Mouse (Mus musculus) cerebral cortex, adult 2 months (tissue): ENCODE results near the gene Hydin.

Experiments used
- WGBS: fragments of 180-500 bp; shearing (Covaris S2); methylation state at CpG from one replicate; pipeline ENCODE4 v1.1.7; 2018; 5-methylcytosine and 5-hydroxymethylcytosine counted together

Hydin gene

DNA sequence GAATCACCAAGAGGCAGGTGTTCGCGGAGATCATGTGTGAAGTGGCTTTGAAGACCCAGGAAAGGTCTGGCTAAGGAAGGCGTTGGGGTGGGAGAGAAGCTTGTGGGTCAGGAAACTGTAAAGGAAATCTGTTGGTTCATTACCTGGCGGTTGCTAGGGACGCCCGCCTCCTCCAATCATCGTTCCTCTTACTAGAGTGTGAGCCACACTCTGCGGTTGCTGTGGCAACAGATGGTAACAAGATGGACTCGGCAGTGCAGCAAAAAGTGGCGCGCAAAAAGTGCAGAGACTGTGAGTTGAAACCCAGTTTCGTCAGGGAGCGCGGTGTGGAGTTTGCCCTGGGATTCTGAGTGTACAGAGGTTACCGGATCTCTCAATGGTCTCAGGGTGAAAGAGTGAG lies at the start of gene Hydin:
Gene Hydin (plus strand): TSS at position 237 of the 400 bp plus-strand sequence.
- WGBS = 2% methylated on average over 15 of the region's 15 CpGs

DNA sequence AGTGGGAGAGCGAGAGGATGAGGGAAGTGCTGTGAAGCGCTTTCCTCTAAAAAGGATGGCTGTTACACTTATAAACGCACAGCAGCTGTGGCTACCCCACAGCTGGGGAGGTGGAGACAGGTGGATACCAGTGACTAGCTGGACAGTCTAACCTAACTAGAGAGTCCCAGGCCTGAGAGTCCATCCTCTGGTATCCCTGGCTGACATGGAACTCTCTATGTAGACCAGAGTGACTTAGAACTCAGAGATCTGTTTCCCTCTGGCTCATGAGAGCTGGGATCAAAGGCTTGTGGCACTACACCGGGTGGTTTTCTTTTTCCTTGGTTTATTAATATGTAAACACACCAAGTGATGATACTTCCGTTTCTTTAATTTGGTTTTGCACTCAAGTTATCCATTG lies 49.6 kb upstream of the Hydin start:
- WGBS = 23% methylated on average over 5 of the region's 5 CpGs

DNA sequence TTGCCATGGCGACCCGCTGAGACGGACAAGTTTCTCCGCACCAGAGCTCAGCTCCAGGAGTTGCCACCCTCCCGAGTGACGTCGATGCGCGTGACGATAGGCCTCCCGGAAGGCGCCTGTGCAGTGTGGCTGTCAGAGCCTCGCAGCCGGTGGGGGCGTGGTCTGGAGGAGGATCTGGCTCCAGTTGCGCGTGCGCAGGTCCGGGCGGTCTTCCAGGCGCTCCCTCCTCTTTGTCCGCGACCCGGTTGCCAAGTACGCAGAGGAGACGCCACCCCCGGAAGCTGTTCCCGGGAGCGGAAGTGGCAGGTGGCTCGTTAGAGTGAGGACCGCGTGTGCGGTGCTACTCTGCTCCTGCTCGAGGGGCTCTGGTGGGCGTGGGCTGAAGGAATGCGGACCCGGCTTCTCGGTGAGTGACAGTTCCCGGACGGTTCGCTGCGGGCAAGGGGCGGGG lies 49.1 kb upstream of the Hydin start:
- under 1% methylated on average over 43 of the region's 43 CpGs for WGBS

GRCm38 (mm10) chr8:110218511-110218910 lies 48.3 kb upstream of the Hydin start:
- WGBS = 45% methylated on average over 5 of the region's 5 CpGs

DNA sequence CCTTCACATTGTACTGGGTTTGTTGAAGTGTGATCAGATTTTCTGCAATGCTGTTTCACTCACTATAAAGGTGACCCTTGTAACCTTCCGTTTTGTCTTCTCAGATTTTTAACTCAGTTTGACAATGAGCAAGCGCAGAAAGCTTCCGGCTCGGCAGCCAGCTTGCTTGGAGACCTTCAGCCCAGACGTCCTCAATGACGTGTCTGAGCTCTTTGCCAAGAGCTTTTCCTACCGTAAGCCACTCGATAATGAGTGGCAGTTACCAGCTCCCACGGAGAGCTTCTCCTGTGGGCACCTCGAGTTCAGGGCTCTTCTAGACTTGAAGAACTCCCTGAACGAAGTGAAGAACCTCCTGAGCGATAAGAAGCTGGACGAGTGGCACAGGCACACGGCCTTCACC lies 45.8 kb upstream of the Hydin start:
- 92% methylated on average over 14 of the region's 14 CpGs for WGBS

DNA sequence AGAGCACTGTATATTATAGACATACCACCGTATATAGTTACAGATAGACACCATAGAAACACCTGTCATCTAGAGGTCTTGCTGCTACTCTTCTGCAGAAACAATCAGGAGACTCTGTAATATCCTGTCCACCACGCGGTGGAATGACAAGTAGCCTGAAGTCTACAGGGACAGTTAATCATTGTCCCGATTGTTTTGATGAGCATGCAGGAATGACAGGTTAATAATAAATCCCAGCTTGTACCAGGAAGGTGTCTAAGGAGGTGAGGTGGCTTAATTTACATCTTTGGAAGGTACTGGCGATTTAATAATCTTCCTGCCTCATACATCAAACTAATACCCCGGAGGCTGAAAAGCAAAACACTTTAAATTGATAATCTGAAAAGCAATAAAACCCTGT lies 36.0 kb upstream of the Hydin start:
- 85% methylated on average over 6 of the region's 6 CpGs for WGBS

- 32% methylated on average over 7 of the region's 7 CpGs for WGBS
Observed at GRCm38 (mm10) chr8:110242278-110243177, 24.2 kb upstream of the Hydin start.

- 51% methylated on average over 2 of the region's 2 CpGs for WGBS
Observed at GRCm38 (mm10) chr8:110244566-110244965, 22.2 kb upstream of the Hydin start.

GRCm38 (mm10) chr8:110247238-110247637 lies 19.5 kb upstream of the Hydin start:
- WGBS = 85% methylated on average over 6 of the region's 6 CpGs

GRCm38 (mm10) chr8:110253986-110254385 lies 12.8 kb upstream of the Hydin start:
- 84% methylated on average over 4 of the region's 4 CpGs for WGBS

- WGBS = 46% methylated on average over 11 of the region's 11 CpGs
Observed at GRCm38 (mm10) chr8:110265796-110266305, 926 bp upstream of the Hydin start.

- WGBS = 14% methylated on average over 12 of the region's 12 CpGs
Observed at GRCm38 (mm10) chr8:110267268-110267667, 491 bp downstream of the Hydin start.

DNA sequence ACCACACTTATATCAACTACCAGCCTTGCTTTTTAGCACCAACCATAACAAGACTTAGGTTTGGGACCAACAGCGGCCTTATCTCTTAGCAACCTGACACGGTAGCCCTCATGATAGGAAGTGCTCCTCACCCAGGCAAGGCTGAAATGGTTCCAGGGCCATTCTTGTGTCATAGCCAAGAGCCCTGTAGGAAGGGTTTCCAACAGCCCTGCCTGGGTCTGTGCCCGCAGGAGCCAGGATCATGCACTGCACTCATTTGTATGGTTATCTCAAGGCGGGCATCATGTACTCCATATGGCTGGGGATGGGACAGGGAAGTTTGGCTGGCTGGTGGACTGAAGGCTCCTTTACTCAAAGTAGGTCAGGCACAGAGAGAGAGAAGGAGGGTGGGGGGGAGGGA lies 3.9 kb downstream of the Hydin start:
- WGBS = 82% methylated on average over 4 of the region's 4 CpGs

GRCm38 (mm10) chr8:110273394-110273793 lies 6.6 kb downstream of the Hydin start:
- 61% methylated on average over 2 of the region's 2 CpGs for WGBS

GRCm38 (mm10) chr8:110275465-110276258 lies 8.9 kb downstream of the Hydin start:
- WGBS = 33% methylated on average over 21 of the region's 21 CpGs

DNA sequence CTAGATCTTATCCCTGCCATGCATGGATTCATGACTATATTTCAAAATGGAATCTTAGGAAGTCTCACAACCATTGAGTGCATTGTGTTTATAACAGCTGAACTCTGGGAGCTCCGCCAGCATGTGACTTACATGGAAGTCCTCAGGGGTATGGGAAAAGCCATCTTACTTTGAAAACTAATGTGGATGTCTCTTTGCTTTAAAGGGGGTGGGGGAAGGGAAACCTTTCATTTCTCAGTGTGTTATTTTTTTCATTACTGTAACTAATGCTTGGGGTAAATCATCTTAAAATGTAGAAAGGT lies 9.4 kb downstream of the Hydin start:
- 66% methylated on average over 1 of the region's 1 CpGs for WGBS

DNA sequence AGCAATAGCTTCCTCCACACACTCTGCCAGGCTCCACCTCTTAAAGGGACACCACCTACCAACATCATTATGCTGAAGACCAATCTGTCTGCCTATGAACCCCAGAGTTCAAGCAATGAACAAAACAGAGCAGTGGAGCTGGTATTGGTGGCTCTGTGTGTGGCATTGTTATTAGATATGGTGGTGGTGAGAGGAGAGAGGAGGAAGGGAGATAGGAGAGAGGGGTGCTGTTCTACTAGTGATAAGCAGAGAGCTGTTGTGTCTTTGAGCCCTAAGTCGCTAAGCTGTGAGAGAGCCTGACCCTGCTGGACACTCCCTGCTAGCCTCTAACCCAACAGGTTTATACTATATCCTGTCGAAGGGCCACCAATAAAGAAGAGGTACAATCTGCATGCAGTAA lies 45.9 kb downstream of the Hydin start:
- WGBS = 92% methylated on average over 2 of the region's 2 CpGs

GRCm38 (mm10) chr8:110315826-110316225 lies 49.0 kb downstream of the Hydin start:
- WGBS = 75% methylated on average over 7 of the region's 7 CpGs

DNA sequence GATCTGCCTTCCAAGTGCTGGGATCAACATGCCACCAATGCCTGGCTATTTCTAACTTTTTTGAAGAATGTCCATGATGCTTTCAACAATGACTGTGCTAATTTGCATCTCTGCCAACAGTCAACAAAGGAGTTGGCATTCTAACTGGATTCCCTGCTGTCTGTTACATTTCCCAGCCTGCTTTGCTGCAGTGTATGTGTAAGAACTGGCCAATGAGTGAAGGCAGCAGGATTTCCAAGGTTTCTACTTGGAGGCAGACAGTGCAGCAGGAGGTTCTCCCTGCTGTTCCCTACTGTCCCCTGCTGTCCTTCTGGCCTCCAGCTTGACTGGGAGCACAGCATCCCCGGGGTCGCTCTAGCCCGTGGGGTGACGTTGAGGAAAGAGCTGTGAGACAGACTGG lies 52.8 kb downstream of the Hydin start:
- 56% methylated on average over 4 of the region's 4 CpGs for WGBS

DNA sequence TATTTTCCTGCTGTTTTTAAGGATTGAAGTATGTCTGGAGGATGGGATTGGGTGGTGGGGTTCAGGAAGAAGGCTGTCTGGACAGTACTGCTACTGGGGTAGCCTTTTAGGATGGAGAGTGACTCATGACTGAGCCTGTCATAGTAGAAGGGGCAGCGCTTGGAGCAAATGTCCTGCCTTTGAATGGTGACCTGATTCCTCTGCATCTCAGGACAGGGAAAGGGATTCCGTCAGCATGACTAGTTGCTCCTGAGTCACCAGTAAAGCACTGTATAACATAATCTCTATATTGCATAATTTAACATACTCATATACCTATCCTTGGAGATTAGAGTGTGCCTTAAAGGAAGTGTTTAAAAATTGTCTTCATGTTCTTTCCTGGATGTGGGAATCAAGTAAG lies 54.7 kb downstream of the Hydin start:
- 93% methylated on average over 2 of the region's 2 CpGs for WGBS

GRCm38 (mm10) chr8:110323981-110324574 lies 57.3 kb downstream of the Hydin start:
- WGBS = 79% methylated on average over 10 of the region's 10 CpGs

- 70% methylated on average over 7 of the region's 7 CpGs for WGBS
Observed at GRCm38 (mm10) chr8:110333376-110333775, 66.6 kb downstream of the Hydin start.
